Mouse (Mus musculus) heart, embryonic 14.5 days (tissue): ENCODE results near the gene Timmdc1. TPM values are rescaled to one million over a fixed set of nuclear protein-coding genes. Genes with fewer than 3 reads are reported as not detected.
A peak's percentile ranks its signal among the peaks of the same experiment; 100 is the strongest.

Source experiments
- ATAC-seq: fragments of 200-750 bp; cut with Nextera tagmentation; 2 replicates; pipeline ENCODE4 v1.8.0; 2017; ENCODE audit warnings: low read depth, moderate TSS enrichment; ENCODE audit not compliant: insufficient number of reproducible peaks, insufficient read depth, low FRiP score
- H3K27ac ChIP-seq, 2 experiments: fragments of 200-500 bp in 1 of 2; fragments of 300-500 bp in 1 of 2; sonication (generic) in 1 of 2; replicated peaks in 1 of 2; 2 replicates each; pipeline ENCODE4 v1.5.1; 2012 to 2014; ENCODE audit warnings: low read depth in 2 of 2, low read length in 2 of 2, control low read depth in 1 of 2, mild to moderate bottlenecking in 1 of 2, mixed read lengths in 1 of 2; ENCODE audit not compliant: control insufficient read depth in 1 of 2, insufficient read depth in 1 of 2
- H3K27me3 ChIP-seq: fragments of 300-500 bp; sonication (generic); 2 replicates; pipeline ENCODE4 v1.6.1; 2014; ENCODE audit warnings: mild to moderate bottlenecking, low read length, control low read depth; ENCODE audit not compliant: control insufficient read depth, insufficient read depth
- H3K36me3 ChIP-seq: fragments of 300-500 bp; sonication (generic); 2 replicates; pipeline ENCODE4 v1.6.1; 2014; ENCODE audit warnings: mild to moderate bottlenecking, control low read depth, low read length, mixed read lengths; ENCODE audit not compliant: control insufficient read depth, insufficient read depth
- H3K4me1 ChIP-seq, 2 experiments: fragments of 200-500 bp in 1 of 2; fragments of 300-500 bp in 1 of 2; sonication (generic) in 1 of 2; 2 replicates each; pipeline ENCODE4 v1.6.1; 2012 to 2014; ENCODE audit warnings: low read length in 2 of 2, control low read depth in 1 of 2, mixed read lengths in 1 of 2; ENCODE audit not compliant: control insufficient read depth in 2 of 2, insufficient read depth in 2 of 2
- H3K4me2 ChIP-seq: fragments of 300-500 bp; sonication (generic); 2 replicates; pipeline ENCODE4 v1.6.1; 2014; ENCODE audit warnings: mild to moderate bottlenecking, low read length
- H3K4me3 ChIP-seq, 2 experiments: fragments of 200-500 bp in 1 of 2; fragments of 300-500 bp in 1 of 2; sonication (generic) in 1 of 2; 2 replicates each; pipeline ENCODE4 v1.5.1; 2012 to 2014; ENCODE audit warnings: low read length in 2 of 2, mild to moderate bottlenecking in 2 of 2, control low read depth in 1 of 2, low read depth in 1 of 2, moderate library complexity in 1 of 2; ENCODE audit not compliant: control insufficient read depth in 1 of 2, insufficient read depth in 1 of 2
- H3K9ac ChIP-seq: fragments of 300-500 bp; sonication (generic); 2 replicates; pipeline ENCODE4 v1.6.1; 2014; ENCODE audit warnings: mild to moderate bottlenecking, low read length
- H3K9me3 ChIP-seq: fragments of 300-500 bp; sonication (generic); 2 replicates; pipeline ENCODE4 v1.6.1; 2016; ENCODE audit warnings: low read length, control low read depth; ENCODE audit not compliant: control insufficient read depth
- WGBS: fragments of 180-500 bp; shearing (Covaris S2); extraction: QIAGEN DNeasy Blood & Tissue Kit; methylation state at CpG from one replicate; pipeline ENCODE4 v1.1.7; 2014; 5-methylcytosine and 5-hydroxymethylcytosine counted together
- polyA plus RNA-seq: library from polyadenylated mRNA; unstranded; fragments of >200 nt; fragmentation: Nextera tagmentation; extraction: Ambion mirVana; gene quantifications from 2 replicates; pipeline ENCODE4 v1.2.1, GENCODE M21; 2014

Gene Timmdc1
- polyA plus RNA-seq, result 34.4 and 35.8 TPM in 2 replicates

GRCm38 (mm10) chr16:38522129-38523084 is at the start of gene Timmdc1:
Timmdc1 (minus strand) TSS chr16:38522663.
- under 1% methylated on average over 63 of the region's 73 CpGs for WGBS
- Histone ChIP-seq H3K4me3 (peak within 1 kb of the TSS; percentile 66 to 86), H3K27ac (peak within 1 kb of the TSS; percentile 92 to 96), H3K9me3 (no peaks in the 10 kb centered on the region), H3K4me1 (peaks cover 4 to 9% of the 10 kb centered on the region in 2 experiments; a peak in 3 of 4 replicates), H3K36me3 (peaks cover 46% of the 10 kb centered on the region), H3K4me2 (peak within 1 kb of the TSS; percentile 68), H3K27me3 (no peaks in the 10 kb centered on the region), H3K9ac (peak within 1 kb of the TSS; percentile 85)
- peak; percentile 95 for ATAC-seq

GRCm38 (mm10) chr16:38571481-38571880 is 49.0 kb upstream of the Timmdc1 start:
- H3K27ac ChIP-seq, result no peak overlapping the region
- H3K4me1 ChIP-seq, result no peaks in the 10 kb centered on the region
- H3K9me3 ChIP-seq, result no peaks in the 10 kb centered on the region
- H3K27me3 ChIP-seq, result no peaks in the 10 kb centered on the region
- H3K36me3 ChIP-seq, result peaks cover 81% of the 10 kb centered on the region
- H3K4me2 ChIP-seq, result no peak overlapping the region
- 94% methylated on average over 3 of the region's 3 CpGs for WGBS
- no peak overlapping the region for H3K9ac ChIP-seq
- no peak overlapping the region for H3K4me3 ChIP-seq
- ATAC-seq, result no peak

- no peak for ATAC-seq
- no peak overlapping the region for H3K4me3 ChIP-seq
- peaks cover 2 to 9% of the 10 kb centered on the region in 2 experiments; a peak in 2 of 4 replicates for H3K4me1 ChIP-seq
- H3K27ac ChIP-seq, result no peak overlapping the region
- H3K4me2 ChIP-seq, result no peak overlapping the region
- peaks cover 75% of the 10 kb centered on the region for H3K36me3 ChIP-seq
- WGBS, result 94% methylated on average over 5 of the region's 5 CpGs
- H3K27me3 ChIP-seq, result no peaks in the 10 kb centered on the region
- H3K9ac ChIP-seq, result no peak overlapping the region
- H3K9me3 ChIP-seq, result no peaks in the 10 kb centered on the region
Measured at GRCm38 (mm10) chr16:38568192-38568591, 45.7 kb upstream of the Timmdc1 start.

GRCm38 (mm10) chr16:38563516-38563915 is 41.1 kb upstream of the Timmdc1 start:
- Histone ChIP-seq H3K4me2 (peak overlapping the region; percentile 82), H3K4me1 (peaks cover 2 to 9% of the 10 kb centered on the region in 2 experiments; a peak in 2 of 4 replicates), H3K36me3 (peaks cover 33% of the 10 kb centered on the region), H3K9me3 (no peaks in the 10 kb centered on the region), H3K9ac (peak overlapping the region; percentile 88), H3K27me3 (no peaks in the 10 kb centered on the region; the same call in 1 of the 2 replicates), H3K27ac (peak overlapping the region in 1 of 2 experiments; percentile 84; a peak in 2 of 4 replicates), H3K4me3 (peak overlapping the region; percentile 92 to 94; a peak in 3 of 4 replicates)
- WGBS, result 22% methylated on average over 10 of the region's 10 CpGs
- no peak for ATAC-seq

- 0% methylated on average over 25 of the region's 25 CpGs for WGBS
- peak overlapping the region; percentile 76 to 84 for H3K27ac ChIP-seq
- peaks cover 2 to 9% of the 10 kb centered on the region in 2 experiments; a peak in 2 of 4 replicates for H3K4me1 ChIP-seq
- no peaks in the 10 kb centered on the region for H3K9me3 ChIP-seq
- H3K36me3 ChIP-seq, result peaks cover 28% of the 10 kb centered on the region
- H3K4me2 ChIP-seq, result peak overlapping the region; percentile 82
- peak overlapping the region; percentile 88 for H3K9ac ChIP-seq
- peak; percentile 62; the same call in 1 of the 2 replicates for ATAC-seq
- H3K27me3 ChIP-seq, result no peaks in the 10 kb centered on the region; the same call in 1 of the 2 replicates
- H3K4me3 ChIP-seq, result peak overlapping the region; percentile 92 to 94
Measured at GRCm38 (mm10) chr16:38562968-38563327, 40.5 kb upstream of the Timmdc1 start.

GRCm38 (mm10) chr16:38562131-38562967 is 39.9 kb upstream of the Timmdc1 start:
- Histone ChIP-seq H3K9ac (peak overlapping the region; percentile 88), H3K36me3 (peaks cover 23% of the 10 kb centered on the region), H3K4me2 (peak overlapping the region; percentile 82), H3K27ac (peak overlapping the region; percentile 76 to 84), H3K27me3 (no peaks in the 10 kb centered on the region; the same call in 1 of the 2 replicates), H3K4me1 (peaks cover 2 to 9% of the 10 kb centered on the region in 2 experiments; a peak in 2 of 4 replicates), H3K4me3 (peak overlapping the region; percentile 92 to 94), H3K9me3 (no peaks in the 10 kb centered on the region)
- peak; percentile 92 for ATAC-seq
- WGBS, result 6% methylated on average over 37 of the region's 37 CpGs

- no peak within 1 kb of the TSS for H3K4me3 ChIP-seq
- H3K27ac ChIP-seq, result no peak within 1 kb of the TSS
- peaks cover 0 to under 1% of the 10 kb centered on the region in 2 experiments; a peak in 1 of 4 replicates for H3K4me1 ChIP-seq
- ATAC-seq, result no peak
- H3K36me3 ChIP-seq, result no peaks in the 10 kb centered on the region
- H3K27me3 ChIP-seq, result peaks cover 3% of the 10 kb centered on the region; the same call in 1 of the 2 replicates
- WGBS, result 68% methylated on average over 3 of the region's 3 CpGs
- no peak within 1 kb of the TSS for H3K9ac ChIP-seq
- no peak within 1 kb of the TSS for H3K4me2 ChIP-seq
- no peaks in the 10 kb centered on the region for H3K9me3 ChIP-seq
Measured at GRCm38 (mm10) chr16:38558221-38558748, 35.8 kb upstream of the Timmdc1 start, which contains the start of gene Tmem39a. Tmem39a (plus strand) TSS chr16:38558698.
